Mouse (Mus musculus): Measurements from ENCODE around the gene Gstp3.

Gene Gstp3

DNA sequence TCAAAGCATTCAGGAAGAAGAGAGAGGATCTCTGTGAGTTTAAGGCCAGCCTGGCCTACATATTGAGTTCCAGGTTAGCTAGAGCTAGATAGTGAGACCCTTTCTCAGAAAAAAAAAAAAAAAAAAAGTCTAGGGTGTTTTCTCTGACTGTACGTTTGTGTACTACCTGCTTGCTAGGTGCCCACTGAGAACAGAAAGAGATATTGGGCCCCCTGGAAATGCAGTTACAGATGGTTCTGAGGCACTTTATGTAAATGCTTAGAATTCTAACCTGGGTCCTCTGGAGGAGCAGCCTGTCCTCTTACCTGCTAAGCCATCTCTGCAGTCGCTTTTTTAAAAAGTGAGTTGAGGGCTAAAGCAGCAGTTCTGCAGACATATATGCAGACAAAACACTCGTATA lies 36.4 kb upstream of the Gstp3 start:
- no peak for TF ChIP-seq GATA4 (IDR thresholded peaks at IDR 0.05; ENCODE audit: insufficient replicate concordance, low read length)

GRCm38 (mm10) chr19:4094774-4095303 lies 35.5 kb upstream of the Gstp3 start:
- no peak for TF ChIP-seq GATA4 (IDR thresholded peaks at IDR 0.05; ENCODE audit: insufficient replicate concordance, low read length)

DNA sequence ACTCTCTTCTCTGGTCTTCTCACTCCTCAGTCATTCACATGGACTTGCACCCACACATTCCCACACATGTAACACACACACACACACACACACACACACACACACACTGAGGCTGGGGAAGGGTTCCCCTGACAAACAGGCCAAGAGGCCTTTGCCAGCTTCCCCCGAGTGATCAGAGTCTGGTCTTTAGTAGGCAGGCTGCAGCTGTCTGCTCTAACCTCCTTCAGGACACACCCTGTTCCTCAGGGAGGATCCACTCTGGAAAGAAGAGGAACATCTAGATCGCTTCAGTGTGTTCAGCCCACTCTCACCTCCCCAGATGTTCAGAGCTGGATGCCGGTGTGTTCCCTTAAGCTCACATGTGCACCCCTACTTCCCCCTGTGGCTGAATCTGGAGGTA lies 35.0 kb upstream of the Gstp3 start:
- TF ChIP-seq GATA4 (IDR thresholded peaks at IDR 0.05; ENCODE audit: insufficient replicate concordance, low read length), result no peak

DNA sequence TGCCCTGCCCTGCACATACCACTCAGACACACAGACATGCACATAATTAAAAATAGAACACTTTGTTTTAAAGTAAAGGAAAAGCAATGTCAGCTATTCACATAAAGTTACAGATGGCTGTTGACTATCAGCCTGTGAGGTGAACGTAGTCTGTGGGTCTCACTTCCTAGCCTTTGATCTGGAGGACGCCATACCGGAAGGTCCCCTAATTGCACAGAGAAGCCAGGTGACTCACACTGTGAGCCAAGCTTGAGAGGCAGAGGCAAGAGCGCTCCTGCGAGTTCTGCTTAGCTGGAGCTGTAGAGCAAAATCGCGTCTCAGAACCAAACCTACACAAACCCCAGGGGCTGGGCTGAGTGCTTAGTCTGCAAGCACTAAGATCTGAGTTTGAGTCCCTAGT lies 34.4 kb upstream of the Gstp3 start:
- no peak for TF ChIP-seq GATA4 (IDR thresholded peaks at IDR 0.05; ENCODE audit: insufficient replicate concordance, low read length)

DNA sequence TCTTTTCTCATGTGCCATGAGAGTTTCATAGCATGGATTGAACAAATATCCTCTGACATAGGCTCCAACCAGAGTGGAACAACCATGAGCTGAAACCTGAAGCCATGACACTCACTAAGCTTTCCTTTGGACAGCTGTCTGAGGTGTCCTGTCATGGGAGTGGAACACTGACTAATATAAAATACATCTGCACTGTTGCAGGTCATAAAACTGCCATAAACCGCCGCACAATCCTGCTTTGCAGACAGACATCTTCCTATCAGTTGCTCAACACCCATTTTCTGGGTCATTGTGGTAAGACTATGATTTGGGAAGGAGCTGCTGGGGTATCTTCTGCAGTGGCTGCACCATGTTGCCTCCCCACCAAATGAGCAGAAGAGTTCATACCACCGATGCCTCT lies 33.4 kb upstream of the Gstp3 start:
- TF ChIP-seq GATA4 (IDR thresholded peaks at IDR 0.05; ENCODE audit: insufficient replicate concordance, low read length), result no peak

DNA sequence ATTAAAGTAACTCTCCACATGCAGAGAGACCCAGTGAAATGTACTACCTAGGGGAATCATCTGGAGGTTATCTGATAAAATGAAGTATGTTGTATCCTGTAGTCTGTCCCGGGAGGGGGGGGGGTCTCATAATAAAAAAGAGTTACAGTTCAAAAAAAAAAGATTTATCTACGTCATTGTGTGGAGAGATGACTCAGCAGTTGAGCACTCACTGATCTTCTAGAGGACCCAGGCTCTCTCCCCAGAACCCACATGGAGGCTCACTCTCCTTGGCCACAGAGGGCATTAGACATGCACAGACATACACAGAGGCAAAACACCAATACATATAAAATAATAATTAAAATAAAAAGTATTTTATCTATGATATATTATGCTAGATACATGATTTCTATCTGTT lies 32.0 kb upstream of the Gstp3 start:
- no peak for TF ChIP-seq GATA4 (IDR thresholded peaks at IDR 0.05; ENCODE audit: insufficient replicate concordance, low read length)

GRCm38 (mm10) chr19:4090446-4090845 lies 31.1 kb upstream of the Gstp3 start:
- TF ChIP-seq GATA4 (IDR thresholded peaks at IDR 0.05; ENCODE audit: insufficient replicate concordance, low read length), result no peak

GRCm38 (mm10) chr19:4089128-4089527 lies 29.8 kb upstream of the Gstp3 start:
- TF ChIP-seq GATA4 (IDR thresholded peaks at IDR 0.05; ENCODE audit: insufficient replicate concordance, low read length), result no peak

GRCm38 (mm10) chr19:4088146-4088545 lies 28.8 kb upstream of the Gstp3 start:
- no peak for TF ChIP-seq GATA4 (IDR thresholded peaks at IDR 0.05; ENCODE audit: insufficient replicate concordance, low read length)

DNA sequence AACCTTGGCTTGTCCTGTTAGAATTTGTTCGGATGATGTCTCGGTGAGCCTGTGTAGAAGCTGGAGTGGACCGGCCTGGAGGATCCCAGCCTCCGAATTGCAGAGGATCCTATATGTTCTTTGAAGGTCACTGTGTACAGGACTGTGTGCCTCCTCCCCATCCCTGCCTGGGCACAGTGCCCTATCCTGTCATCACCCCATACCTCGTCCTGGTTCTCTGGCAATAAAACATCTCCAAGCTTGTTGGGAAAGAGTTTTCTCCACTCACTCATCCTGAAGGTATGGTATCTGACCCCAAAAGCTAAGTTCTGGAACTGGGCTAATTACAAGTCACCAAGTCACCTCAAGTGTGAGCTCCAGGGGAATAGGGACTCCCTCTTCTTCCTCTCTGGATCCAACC lies 27.7 kb upstream of the Gstp3 start:
- TF ChIP-seq GATA4 (IDR thresholded peaks at IDR 0.05; ENCODE audit: insufficient replicate concordance, low read length), result no peak

DNA sequence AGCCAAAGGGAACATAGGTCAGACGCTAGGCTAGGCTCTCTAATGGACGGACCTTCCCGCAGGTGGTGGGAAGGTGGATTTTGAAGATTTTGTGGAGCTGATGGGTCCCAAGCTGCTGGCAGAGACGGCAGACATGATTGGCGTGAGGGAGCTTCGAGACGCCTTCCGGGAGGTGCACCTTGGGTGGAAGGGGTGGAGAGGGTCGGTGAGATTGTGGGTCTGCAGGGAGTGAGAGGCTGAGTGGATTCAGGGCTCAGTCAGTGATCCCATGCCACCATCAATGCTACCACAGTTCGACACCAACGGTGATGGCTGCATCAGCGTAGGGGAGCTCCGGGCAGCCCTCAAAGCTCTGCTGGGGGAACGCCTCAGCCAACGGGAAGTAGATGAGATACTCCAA lies 26.8 kb upstream of the Gstp3 start:
- TF ChIP-seq GATA4 (IDR thresholded peaks at IDR 0.05; ENCODE audit: insufficient replicate concordance, low read length), result no peak

- TF ChIP-seq GATA4 (IDR thresholded peaks at IDR 0.05; ENCODE audit: insufficient replicate concordance, low read length), result no peak
These were observed 25.6 kb upstream of the Gstp3 start for GRCm38 (mm10) chr19:4084984-4085383.

DNA sequence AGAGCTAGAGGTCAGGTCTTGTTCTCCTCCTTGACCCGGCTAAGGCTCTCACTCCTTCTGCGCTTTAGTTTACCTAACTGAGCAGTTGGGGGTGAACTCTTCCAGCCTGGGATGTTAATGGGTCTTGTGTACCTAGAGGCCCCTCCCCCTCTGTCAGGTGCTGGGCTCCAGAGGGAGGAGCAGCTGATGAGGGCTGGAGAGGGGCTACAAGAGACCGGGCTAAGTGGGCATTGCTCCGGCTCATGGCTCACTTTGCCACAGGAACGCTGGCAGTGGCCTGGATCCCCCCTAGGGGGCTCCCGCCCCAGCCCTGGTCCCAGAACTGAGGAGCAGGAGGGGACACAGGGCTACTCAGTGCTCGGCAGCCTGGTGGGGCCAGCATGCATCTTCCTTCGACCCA lies 24.5 kb upstream of the Gstp3 start:
- TF ChIP-seq GATA4 (IDR thresholded peaks at IDR 0.05; ENCODE audit: insufficient replicate concordance, low read length), result no peak

GRCm38 (mm10) chr19:4083316-4083715 lies 23.9 kb upstream of the Gstp3 start:
- TF ChIP-seq GATA4 (IDR thresholded peaks at IDR 0.05; ENCODE audit: insufficient replicate concordance, low read length), result no peak

GRCm38 (mm10) chr19:4082219-4082965 lies 23.0 kb upstream of the Gstp3 start:
- no peak for TF ChIP-seq GATA4 (IDR thresholded peaks at IDR 0.05; ENCODE audit: insufficient replicate concordance, low read length)

GRCm38 (mm10) chr19:4081394-4081793 lies 22.0 kb upstream of the Gstp3 start, which contains the start of gene Cabp2:
TSS of gene Cabp2 (plus strand) at chr19:4081578.
- TF ChIP-seq GATA4 (IDR thresholded peaks at IDR 0.05; ENCODE audit: insufficient replicate concordance, low read length), result no peak

GRCm38 (mm10) chr19:4080511-4081009 lies 21.2 kb upstream of the Gstp3 start:
- no peak for TF ChIP-seq GATA4 (IDR thresholded peaks at IDR 0.05; ENCODE audit: insufficient replicate concordance, low read length)

Measured in liver, adult (tissue).